Mouse (Mus musculus) macrophage (primary cell): ENCODE data around the gene Pitpnm3. TPM values are rescaled to one million over a fixed set of nuclear protein-coding genes. Genes with fewer than 3 reads are reported as not detected.

Experiments
- H3K27ac ChIP-seq: fragments of 350-480 bp; formaldehyde crosslinking; 2 replicates; pipeline ENCODE4 v1.9.0; 2021
- H3K36me3 ChIP-seq: fragments of 350-480 bp; formaldehyde crosslinking; 2 replicates; pipeline ENCODE4 v1.9.0; 2021; ENCODE audit errors: inconsistent target
- H3K4me3 ChIP-seq: fragments of 350-480 bp; formaldehyde crosslinking; 2 replicates; pipeline ENCODE4 v1.9.0; 2021; ENCODE audit errors: inconsistent target
- H3K79me2 ChIP-seq: fragments of 350-480 bp; formaldehyde crosslinking; 2 replicates; pipeline ENCODE4 v1.9.0; 2021; ENCODE audit errors: inconsistent target
- WGBS: methylation state at CpG from one replicate; pipeline ENCODE4 v1.1.7; 2026; ENCODE audit warnings: inconsistent platforms; ENCODE audit not compliant: missing documents; 5-methylcytosine and 5-hydroxymethylcytosine counted together
- polyA plus RNA-seq: library from polyadenylated mRNA; stranded (reverse); fragments of 250-400 nt; gene quantifications from 3 replicates; pipeline ENCODE4 v1.2.4, GENCODE M21; 2018; ENCODE audit warnings: inconsistent platforms

Gene Pitpnm3
- polyA plus RNA-seq, 1 experiment from 2014 or later: not detected

GRCm38 (mm10) chr11:72017253-72017601, 118.4 kb downstream of the Pitpnm3 start:
- 86% methylated on average over 9 of the region's 9 CpGs for WGBS
- Histone ChIP-seq H3K4me3 (no peak overlapping the region), H3K27ac (no peak overlapping the region), H3K36me3 (no peaks in the 10 kb centered on the region), H3K79me2 (no peaks in the 10 kb centered on the region)

GRCm38 (mm10) chr11:72016518-72017252, 118.9 kb downstream of the Pitpnm3 start:
- WGBS: 85% methylated on average over 13 of the region's 13 CpGs
- Histone ChIP-seq H3K79me2 (no peaks in the 10 kb centered on the region), H3K36me3 (no peaks in the 10 kb centered on the region), H3K4me3 (no peak overlapping the region), H3K27ac (no peak overlapping the region)

DNA sequence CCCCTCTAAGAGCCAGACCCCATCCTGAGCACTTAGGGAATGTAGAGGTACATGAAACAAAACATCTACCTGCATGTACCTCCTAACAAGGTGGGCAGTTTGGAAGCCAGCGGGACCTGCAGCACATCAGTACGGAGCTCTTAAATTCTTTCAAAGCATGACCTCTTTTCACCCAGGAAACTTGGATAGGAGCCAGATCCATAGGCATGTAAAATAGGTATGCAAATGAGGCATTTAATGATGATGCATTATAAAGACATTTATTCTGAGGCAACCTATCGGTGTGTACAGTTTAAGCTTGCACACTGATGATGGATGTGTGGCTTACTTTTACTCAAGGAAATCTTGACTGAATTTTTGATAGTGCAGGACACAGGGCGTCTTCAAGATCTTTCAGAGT, 120.9 kb downstream of the Pitpnm3 start:
- H3K36me3 ChIP-seq: no peaks in the 10 kb centered on the region
- H3K27ac ChIP-seq: no peak overlapping the region
- no peak overlapping the region for H3K4me3 ChIP-seq
- 97% methylated on average over 4 of the region's 4 CpGs for WGBS
- H3K79me2 ChIP-seq: no peaks in the 10 kb centered on the region

DNA sequence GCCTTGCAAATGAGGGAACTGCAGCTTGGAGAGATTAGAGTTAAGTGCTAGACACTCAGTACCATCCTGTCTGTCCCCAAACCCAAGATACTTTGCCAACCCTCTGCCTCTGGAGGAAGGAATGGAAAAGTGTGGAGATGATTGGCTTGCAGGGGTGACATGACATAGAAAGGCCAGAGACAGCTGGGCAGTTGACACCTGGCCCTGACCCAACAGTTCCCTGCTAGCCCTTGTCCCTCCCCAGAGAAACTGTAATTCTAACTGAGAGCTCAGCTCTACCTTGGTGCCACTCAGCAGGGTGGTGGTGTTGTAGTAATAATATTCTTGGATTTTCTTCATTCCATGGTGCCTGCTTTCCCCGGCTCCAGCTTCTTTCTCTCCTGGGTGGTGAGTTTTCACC, 123.6 kb downstream of the Pitpnm3 start:
- Histone ChIP-seq H3K27ac (no peak overlapping the region), H3K36me3 (no peaks in the 10 kb centered on the region), H3K79me2 (no peaks in the 10 kb centered on the region), H3K4me3 (no peak overlapping the region)
- WGBS: 100% methylated on average over 1 of the region's 1 CpGs

GRCm38 (mm10) chr11:72010940-72011722, 124.4 kb downstream of the Pitpnm3 start:
- H3K79me2 ChIP-seq: no peaks in the 10 kb centered on the region
- no peak overlapping the region for H3K4me3 ChIP-seq
- H3K36me3 ChIP-seq: no peaks in the 10 kb centered on the region
- WGBS: 60% methylated on average over 9 of the region's 9 CpGs
- no peak overlapping the region for H3K27ac ChIP-seq

GRCm38 (mm10) chr11:72010367-72010766, 125.2 kb downstream of the Pitpnm3 start:
- Histone ChIP-seq H3K79me2 (no peaks in the 10 kb centered on the region), H3K36me3 (no peaks in the 10 kb centered on the region), H3K4me3 (no peak overlapping the region), H3K27ac (no peak overlapping the region)
- 77% methylated on average over 5 of the region's 5 CpGs for WGBS

GRCm38 (mm10) chr11:72005547-72005946, 130.0 kb downstream of the Pitpnm3 start:
- Histone ChIP-seq H3K4me3 (no peak overlapping the region), H3K36me3 (no peaks in the 10 kb centered on the region), H3K79me2 (no peaks in the 10 kb centered on the region), H3K27ac (no peak overlapping the region)
- WGBS: 64% methylated on average over 6 of the region's 6 CpGs

- Histone ChIP-seq H3K36me3 (no peaks in the 10 kb centered on the region), H3K27ac (no peak overlapping the region), H3K4me3 (no peak overlapping the region), H3K79me2 (no peaks in the 10 kb centered on the region)
- WGBS: 91% methylated on average over 6 of the region's 9 CpGs
Measured at GRCm38 (mm10) chr11:72003171-72003570, 132.4 kb downstream of the Pitpnm3 start.

DNA sequence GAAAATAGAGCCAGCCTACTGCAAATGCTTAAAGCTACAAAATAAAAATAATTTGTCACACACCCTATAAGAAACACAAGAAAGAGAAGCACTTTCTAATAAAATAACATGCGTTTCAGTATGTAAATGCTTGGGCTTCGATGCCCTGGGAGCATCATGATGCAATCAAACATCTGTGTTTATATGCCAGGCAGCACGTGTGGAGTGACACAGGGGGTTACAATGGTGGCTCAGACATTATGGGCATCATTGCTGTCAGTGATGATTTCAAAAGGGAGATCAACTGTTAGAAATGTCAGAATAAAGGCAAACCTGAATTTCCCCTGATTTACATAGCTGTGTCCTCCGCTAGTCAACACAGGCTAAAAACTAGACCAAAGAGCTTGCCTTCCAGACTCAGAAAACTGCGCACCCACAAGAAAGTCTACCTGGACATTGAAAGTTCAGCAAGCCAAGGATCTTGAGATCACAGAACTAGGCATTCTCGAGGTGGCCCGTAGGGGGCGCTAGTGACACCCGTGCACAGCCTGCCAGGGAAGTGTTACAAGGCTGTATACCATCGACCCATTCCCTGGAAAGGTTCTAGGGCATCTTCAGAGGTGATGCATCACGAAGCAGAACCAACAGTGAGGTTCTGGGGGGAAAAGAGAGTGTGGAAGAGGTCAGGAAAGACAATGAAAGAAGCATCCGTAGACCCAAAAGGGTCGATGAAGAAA, 133.3 kb downstream of the Pitpnm3 start:
- no peak overlapping the region for H3K4me3 ChIP-seq
- H3K27ac ChIP-seq: no peak overlapping the region
- H3K36me3 ChIP-seq: no peaks in the 10 kb centered on the region
- whole genome bisulfite sequencing: 57% methylated on average over 13 of the region's 13 CpGs
- H3K79me2 ChIP-seq: no peaks in the 10 kb centered on the region

- Histone ChIP-seq H3K27ac (no peak overlapping the region), H3K79me2 (no peaks in the 10 kb centered on the region), H3K36me3 (no peaks in the 10 kb centered on the region), H3K4me3 (no peak overlapping the region)
- WGBS: 73% methylated on average over 5 of the region's 6 CpGs
Measured at GRCm38 (mm10) chr11:72000194-72000593, 135.4 kb downstream of the Pitpnm3 start.

Other genes starting within 250 kb of the Pitpnm3 start
- gene Aipl1, start 98.3 kb downstream of the Pitpnm3 start, polyA plus RNA-seq: 0.14 TPM in 2 of 3 replicates, not detected in the other
- 0.34 to 6.0 TPM (median 2.8 TPM) in 3 replicates for gene Pimreg, start 93.7 kb downstream of the Pitpnm3 start, polyA plus RNA-seq
- gene Gm43951, start 71.1 kb upstream of the Pitpnm3 start, polyA plus RNA-seq: 0.19 to 0.22 TPM (median 0.21 TPM) in 3 replicates
- 3.7 to 4.9 TPM (median 4.6 TPM) in 3 replicates for gene 4933427D14Rik, start 71.7 kb upstream of the Pitpnm3 start, polyA plus RNA-seq
- gene Txndc17, start 71.8 kb upstream of the Pitpnm3 start, polyA plus RNA-seq: 172 to 312 TPM (median 227 TPM) in 3 replicates
- gene Med31, start 79.8 kb upstream of the Pitpnm3 start, polyA plus RNA-seq: 6.1 to 8.2 TPM (median 6.3 TPM) in 3 replicates
- gene Slc13a5, start 131.4 kb upstream of the Pitpnm3 start, polyA plus RNA-seq: not detected in 3 replicates
- gene Xaf1, start 165.9 kb upstream of the Pitpnm3 start, polyA plus RNA-seq: 119 to 152 TPM (median 140 TPM) in 3 replicates
- gene Fbxo39, start 178.7 kb upstream of the Pitpnm3 start, polyA plus RNA-seq: not detected in 3 replicates
- not detected in 3 replicates for gene Tekt1, start 226.7 kb upstream of the Pitpnm3 start, polyA plus RNA-seq